Mouse (Mus musculus) forebrain, postnatal 0 days (tissue): ENCODE measurements around the gene Il21r. TPM values are rescaled to one million over a fixed set of nuclear protein-coding genes. Genes with fewer than 3 reads are reported as not detected.

ENCODE experiments used
- ATAC-seq: fragments of 200-750 bp; cut with Nextera tagmentation; 2 replicates; pipeline ENCODE4 v1.8.0; 2017; ENCODE audit warnings: mild to moderate bottlenecking, moderate library complexity
- DNase-seq: peaks from one replicate; pipeline ENCODE4 v3.0.0-alpha.2; 2015
- H3K27ac ChIP-seq: fragments of 300-500 bp; sonication (generic); 2 replicates; pipeline ENCODE4 v1.5.1; 2014; ENCODE audit warnings: low read depth, mild to moderate bottlenecking, antibody characterized with exemption, low read length, moderate library complexity, mixed read lengths
- H3K27me3 ChIP-seq: fragments of 300-500 bp; sonication (generic); 2 replicates; pipeline ENCODE4 v1.6.1; 2014; ENCODE audit warnings: mild to moderate bottlenecking, low read length, mixed read lengths; ENCODE audit not compliant: insufficient read depth
- H3K36me3 ChIP-seq: fragments of 300-500 bp; sonication (generic); 2 replicates; pipeline ENCODE4 v1.6.1; 2014; ENCODE audit warnings: mild to moderate bottlenecking, moderate library complexity; ENCODE audit not compliant: insufficient read depth
- H3K4me1 ChIP-seq: fragments of 300-500 bp; sonication (generic); 2 replicates; pipeline ENCODE4 v1.6.1; 2014; ENCODE audit warnings: antibody characterized with exemption; ENCODE audit not compliant: insufficient read depth
- H3K4me2 ChIP-seq: fragments of 300-500 bp; sonication (generic); 2 replicates; pipeline ENCODE4 v1.6.1; 2014; ENCODE audit warnings: low read depth, mild to moderate bottlenecking, moderate library complexity
- H3K4me3 ChIP-seq: fragments of 300-500 bp; sonication (generic); 2 replicates; pipeline ENCODE4 v1.5.1; 2014; ENCODE audit warnings: low read depth, low read length, mixed read lengths
- H3K9ac ChIP-seq: fragments of 300-500 bp; sonication (generic); 2 replicates; pipeline ENCODE4 v1.6.1; 2014; ENCODE audit warnings: mild to moderate bottlenecking
- H3K9me3 ChIP-seq: fragments of 300-500 bp; sonication (generic); 2 replicates; pipeline ENCODE4 v1.6.1; 2016; ENCODE audit warnings: low read length
- CTCF ChIP-seq: sonication (generic); IDR thresholded peaks from 2 replicates; pipeline ENCODE4 v1.5.1; 2016; ENCODE audit warnings: antibody characterized with exemption, control low read depth, low read depth
- WGBS: fragments of 180-500 bp; shearing (Covaris S2); extraction: QIAGEN DNeasy Blood & Tissue Kit; methylation state at CpG from one replicate; pipeline ENCODE4 v1.1.7; 2014; 5-methylcytosine and 5-hydroxymethylcytosine counted together
- polyA plus RNA-seq: library from polyadenylated mRNA; unstranded; fragments of >200 nt; fragmentation: Nextera tagmentation; extraction: Ambion mirVana; gene quantifications from 2 replicates; pipeline ENCODE4 v1.2.1, GENCODE M21; 2015
- total RNA-seq: library from RNA; depleted of rRNA; stranded (reverse); fragments of >200 nt; gene quantifications from 2 replicates; pipeline ENCODE4 v1.2.3, GENCODE M21; 2014

The Il21r gene
- total and polyA plus RNA-seq, 2 experiments from 2014 or later, result 0.23 to 0.95 TPM

- Histone ChIP-seq H3K27ac (no peak overlapping the region), H3K4me1 (no peaks in the 10 kb centered on the region), H3K36me3 (no peaks in the 10 kb centered on the region), H3K27me3 (no peaks in the 10 kb centered on the region), H3K4me3 (no peak overlapping the region), H3K9ac (no peak overlapping the region), H3K9me3 (no peaks in the 10 kb centered on the region), H3K4me2 (no peak overlapping the region)
- ATAC-seq (no peak), DNase-seq (no peak)
- 79% methylated on average over 4 of the region's 4 CpGs for WGBS
- TF ChIP-seq CTCF, result no peak
Measured at GRCm38 (mm10) chr7:125630317-125630716, 27.1 kb downstream of the Il21r start.

DNA sequence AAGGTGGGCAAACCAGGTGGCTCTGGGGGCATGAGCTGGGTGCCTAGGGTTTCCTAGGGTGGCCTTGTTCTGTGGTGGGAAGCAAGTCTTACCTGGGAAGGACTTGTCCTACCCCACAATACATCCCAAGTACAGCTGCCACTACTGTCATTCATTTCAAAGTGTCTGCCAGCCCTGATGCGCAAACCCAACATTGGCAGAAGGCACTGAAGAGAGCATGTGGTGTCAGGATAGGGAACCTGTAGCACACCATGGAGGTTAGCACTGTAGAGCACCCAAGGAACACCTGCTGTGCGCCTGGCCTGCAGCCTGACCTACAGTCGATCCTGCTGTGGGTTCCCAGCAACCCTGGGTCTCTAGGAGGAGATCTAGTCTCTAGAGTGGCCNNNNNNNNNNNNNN lies 27.8 kb downstream of the Il21r start:
- no peak overlapping the region for H3K4me2 ChIP-seq
- no peaks in the 10 kb centered on the region for H3K27me3 ChIP-seq
- H3K4me3 ChIP-seq, result no peak overlapping the region
- H3K9ac ChIP-seq, result no peak overlapping the region
- 83% methylated on average over 3 of the region's 3 CpGs for WGBS
- no peaks in the 10 kb centered on the region for H3K4me1 ChIP-seq
- no peak for DNase-seq
- ATAC-seq, result no peak
- no peak overlapping the region for H3K27ac ChIP-seq
- H3K36me3 ChIP-seq, result no peaks in the 10 kb centered on the region
- TF ChIP-seq CTCF, result no peak
- H3K9me3 ChIP-seq, result no peaks in the 10 kb centered on the region

- Histone ChIP-seq H3K4me2 (no peak overlapping the region), H3K27me3 (no peaks in the 10 kb centered on the region), H3K4me3 (no peak overlapping the region), H3K27ac (no peak overlapping the region), H3K4me1 (0 out of 2 replicates have a peak, but pooled peaks cover 3% of the 10 kb centered on the region), H3K9me3 (no peaks in the 10 kb centered on the region), H3K9ac (no peak overlapping the region), H3K36me3 (peaks cover 31% of the 10 kb centered on the region)
- 83% methylated on average over 8 of the region's 8 CpGs for WGBS
- DNase-seq, result no peak
- no peak for TF ChIP-seq CTCF
- ATAC-seq, result no peak
Measured at GRCm38 (mm10) chr7:125637220-125638140, 34.3 kb downstream of the Il21r start.

- Histone ChIP-seq H3K9ac (no peak overlapping the region), H3K27me3 (no peaks in the 10 kb centered on the region), H3K36me3 (peaks cover 40% of the 10 kb centered on the region), H3K4me3 (no peak overlapping the region), H3K4me2 (no peak overlapping the region), H3K9me3 (no peaks in the 10 kb centered on the region), H3K4me1 (0 out of 2 replicates have a peak, but pooled peaks cover 3% of the 10 kb centered on the region), H3K27ac (no peak overlapping the region)
- ATAC-seq, result no peak
- WGBS, result 70% methylated on average over 6 of the region's 6 CpGs
- no peak for DNase-seq
- no peak for TF ChIP-seq CTCF
Measured at GRCm38 (mm10) chr7:125638376-125638775, 35.1 kb downstream of the Il21r start.

GRCm38 (mm10) chr7:125638870-125639386 lies 35.7 kb downstream of the Il21r start:
- Histone ChIP-seq H3K27me3 (no peaks in the 10 kb centered on the region), H3K4me1 (0 out of 2 replicates have a peak, but pooled peaks cover 3% of the 10 kb centered on the region), H3K9me3 (no peaks in the 10 kb centered on the region), H3K4me2 (no peak overlapping the region), H3K4me3 (no peak overlapping the region), H3K9ac (peak overlapping the region; percentile 25; the same call in 1 of the 2 replicates), H3K36me3 (peaks cover 46% of the 10 kb centered on the region), H3K27ac (peak overlapping the region; percentile 64)
- peak; percentile 80 for DNase-seq
- 32% methylated on average over 9 of the region's 9 CpGs for WGBS
- ATAC-seq, result peak; percentile 88
- TF ChIP-seq CTCF, result peak; percentile 91

GRCm38 (mm10) chr7:125643880-125644279 lies 40.7 kb downstream of the Il21r start:
- 86% methylated on average over 6 of the region's 6 CpGs for WGBS
- Histone ChIP-seq H3K4me3 (no peak overlapping the region), H3K9me3 (no peaks in the 10 kb centered on the region), H3K36me3 (peaks cover 95% of the 10 kb centered on the region), H3K27ac (no peak overlapping the region), H3K9ac (no peak overlapping the region), H3K4me1 (0 out of 2 replicates have a peak, but pooled peaks cover 3% of the 10 kb centered on the region), H3K4me2 (no peak overlapping the region), H3K27me3 (no peaks in the 10 kb centered on the region)
- no peak for TF ChIP-seq CTCF
- DNase-seq, result no peak
- ATAC-seq, result no peak

DNA sequence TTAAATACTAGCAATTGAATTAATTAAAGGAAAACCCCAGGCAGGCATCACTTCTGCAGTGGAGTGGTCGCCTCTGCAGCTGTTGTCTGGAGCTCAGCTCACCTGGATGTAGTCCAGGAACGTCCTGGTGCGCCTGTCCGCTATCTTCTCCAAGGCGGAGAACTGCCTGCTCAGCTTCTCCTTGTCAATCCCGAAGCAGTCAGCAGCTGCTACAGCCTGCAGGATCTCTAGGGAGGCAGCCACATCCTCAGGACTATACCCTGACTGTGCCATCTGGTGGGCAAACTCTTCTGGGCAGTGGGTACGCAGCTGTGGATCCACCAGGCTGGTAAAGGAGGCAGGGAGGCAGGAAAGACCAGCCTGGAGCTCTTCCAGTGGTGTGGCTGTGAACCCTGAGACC lies 42.2 kb downstream of the Il21r start:
- Histone ChIP-seq H3K9ac (no peak overlapping the region), H3K4me2 (no peak overlapping the region), H3K27me3 (no peaks in the 10 kb centered on the region), H3K36me3 (peaks cover 100% of the 10 kb centered on the region), H3K4me3 (no peak overlapping the region), H3K9me3 (no peaks in the 10 kb centered on the region), H3K27ac (no peak overlapping the region), H3K4me1 (no peaks in the 10 kb centered on the region)
- no peak for ATAC-seq
- WGBS, result 84% methylated on average over 7 of the region's 7 CpGs
- no peak for DNase-seq
- TF ChIP-seq CTCF, result no peak
